Mouse (Mus musculus) adrenal gland, postnatal 14 days (tissue): ENCODE measurements at regions not wholly inside any gene's neighbourhood (a gene's known extent, or its start where the extent isn't known, plus 50 kb on each side); places are given as distances from the start of the nearest gene placed in this dataset.
A peak's percentile ranks its signal among the peaks of the same experiment; 100 is the strongest.

Experiments used
- DNase-seq: peaks from one replicate; pipeline ENCODE4 v3.0.0; 2021; ENCODE audit warnings: mixed read lengths

- DNase-seq: no peak
Measured at GRCm38 (mm10) chr16:64391440-64392197, 210.6 kb downstream of the Csnka2ip start.

- no peak for DNase-seq
Measured at GRCm38 (mm10) chr16:64368608-64369399, 233.4 kb downstream of the Csnka2ip start.

- no peak for DNase-seq
Measured at GRCm38 (mm10) chr16:64347940-64348339, 254.3 kb downstream of the Csnka2ip start.

GRCm38 (mm10) chr16:64332887-64333455 is 269.2 kb downstream of the Csnka2ip start:
- no peak for DNase-seq

- DNase-seq: no peak
Measured at GRCm38 (mm10) chr16:64332195-64332886, 269.9 kb downstream of the Csnka2ip start.

- DNase-seq: no peak
Measured at GRCm38 (mm10) chr16:64329264-64330060, 272.7 kb downstream of the Csnka2ip start.

- no peak for DNase-seq
Measured at GRCm38 (mm10) chr16:64318796-64319493, 283.3 kb downstream of the Csnka2ip start.

- DNase-seq: no peak
Measured at GRCm38 (mm10) chr16:64316831-64317230, 285.4 kb downstream of the Csnka2ip start.

GRCm38 (mm10) chr16:64293507-64293906 is 308.7 kb downstream of the Csnka2ip start:
- no peak for DNase-seq

- no peak for DNase-seq
Measured at GRCm38 (mm10) chr16:64285306-64285705, 316.9 kb downstream of the Csnka2ip start.

GRCm38 (mm10) chr16:64275860-64276597 is 326.2 kb downstream of the Csnka2ip start:
- no peak for DNase-seq

- no peak for DNase-seq
Measured at GRCm38 (mm10) chr16:64275420-64275819, 326.8 kb downstream of the Csnka2ip start.

- DNase-seq: no peak
Measured at GRCm38 (mm10) chr16:64264960-64265736, 337.1 kb downstream of the Csnka2ip start.

- no peak for DNase-seq
Measured at GRCm38 (mm10) chr16:64251155-64251554, 351.1 kb downstream of the Csnka2ip start.

- no peak for DNase-seq
Measured at GRCm38 (mm10) chr16:64248743-64249142, 353.5 kb downstream of the Csnka2ip start.

- DNase-seq: no peak
Measured at GRCm38 (mm10) chr16:64245942-64246341, 356.3 kb downstream of the Csnka2ip start.

- no peak for DNase-seq
Measured at GRCm38 (mm10) chr16:64224336-64224735, 360.4 kb upstream of the Epha3 start.

- DNase-seq: no peak
Measured at GRCm38 (mm10) chr16:64216671-64217070, 352.7 kb upstream of the Epha3 start.

GRCm38 (mm10) chr16:64211895-64212294 is 347.9 kb upstream of the Epha3 start:
- peak; percentile 8 for DNase-seq
